Mouse (Mus musculus) c-Kit-positive CD71-negative TER-119-negative erythroid progenitor cells, embryonic 14.5 days (primary cell): ENCODE results near the gene Uaca.

Experiments
- DNase-seq: peaks from one replicate; pipeline ENCODE4 v3.0.0-alpha.2; 2013; ENCODE audit warnings: low read depth

Gene Uaca

DNA sequence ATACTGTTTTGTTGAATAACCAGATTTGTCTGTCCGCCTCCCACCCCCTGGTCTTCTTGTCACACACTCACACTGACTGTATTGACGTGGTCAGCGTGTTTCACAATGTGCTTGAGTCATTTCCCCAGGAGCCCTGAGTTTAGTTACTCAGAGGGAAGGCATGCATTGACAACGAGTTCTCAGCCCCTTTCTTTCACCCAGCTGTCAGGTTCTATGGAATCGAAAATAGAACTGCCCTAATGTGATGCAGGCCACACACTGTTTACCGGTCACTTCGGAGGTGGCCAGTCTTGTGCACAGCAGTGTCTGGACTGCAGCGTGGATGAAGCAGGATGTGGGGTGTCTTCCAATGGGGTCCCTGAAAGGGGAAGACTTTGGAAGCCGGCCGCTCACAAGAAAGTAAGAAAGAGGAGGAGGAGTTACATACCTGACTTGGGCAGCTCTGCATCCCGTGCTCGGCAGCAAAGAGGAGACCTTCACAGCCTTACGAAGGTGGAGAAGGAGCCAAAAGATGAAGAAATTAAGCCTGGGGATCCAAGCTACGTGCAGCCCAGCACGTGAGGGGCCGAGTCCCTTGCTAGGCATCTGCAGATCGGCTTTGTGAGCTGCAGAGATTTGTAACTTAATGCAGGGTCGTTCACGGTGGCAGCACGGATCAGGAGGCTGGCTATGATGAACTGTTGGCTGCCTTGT is 43.3 kb downstream of the Uaca start:
- peak; percentile 34 for DNase-seq

DNA sequence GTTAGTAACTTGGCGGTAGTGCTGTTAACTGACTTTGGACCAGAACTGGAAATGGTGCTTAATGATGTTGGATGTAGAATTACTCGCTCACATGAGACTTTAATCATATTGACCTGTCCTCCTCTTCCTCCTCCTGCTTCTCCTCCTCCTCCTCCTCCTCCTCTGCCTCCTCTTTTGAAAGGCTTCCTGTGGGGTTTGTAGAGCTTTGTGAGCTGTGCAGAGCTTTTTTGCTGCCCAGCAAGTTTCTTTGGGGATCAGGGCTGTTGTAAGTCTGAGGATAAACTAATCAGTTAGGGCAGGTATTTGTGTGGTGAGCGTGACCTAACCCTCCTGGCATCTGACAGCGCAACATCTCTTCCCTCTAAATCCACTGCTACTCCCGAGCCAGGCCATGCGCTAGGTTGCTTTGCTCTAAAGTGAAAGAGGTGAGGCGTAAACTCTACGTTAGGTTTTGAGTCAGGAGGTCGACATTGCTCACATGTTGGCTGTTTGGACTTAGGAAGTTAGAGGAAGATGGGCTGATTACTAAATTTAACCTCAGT is 44.1 kb downstream of the Uaca start:
- no peak for DNase-seq

DNA sequence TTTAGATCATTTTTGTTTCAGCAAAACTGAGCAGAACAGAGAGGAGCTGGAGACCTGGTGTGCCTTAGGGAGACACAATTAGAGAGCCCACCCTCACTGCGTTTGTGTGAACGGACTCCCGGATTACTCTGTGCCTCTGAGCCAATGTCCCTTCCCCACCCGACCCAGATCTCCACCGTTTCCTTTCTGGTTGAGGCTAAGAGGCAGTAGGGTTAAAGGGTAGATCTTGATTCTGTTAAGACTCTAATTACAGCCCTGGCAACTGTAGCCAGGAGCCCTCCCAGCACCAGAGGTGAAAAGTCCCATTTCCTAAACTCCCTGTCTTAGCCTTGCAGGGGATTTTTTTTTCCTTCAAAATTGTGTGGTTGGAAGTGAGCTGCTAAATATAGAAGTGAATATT is 47.1 kb downstream of the Uaca start:
- DNase-seq = no peak

DNA sequence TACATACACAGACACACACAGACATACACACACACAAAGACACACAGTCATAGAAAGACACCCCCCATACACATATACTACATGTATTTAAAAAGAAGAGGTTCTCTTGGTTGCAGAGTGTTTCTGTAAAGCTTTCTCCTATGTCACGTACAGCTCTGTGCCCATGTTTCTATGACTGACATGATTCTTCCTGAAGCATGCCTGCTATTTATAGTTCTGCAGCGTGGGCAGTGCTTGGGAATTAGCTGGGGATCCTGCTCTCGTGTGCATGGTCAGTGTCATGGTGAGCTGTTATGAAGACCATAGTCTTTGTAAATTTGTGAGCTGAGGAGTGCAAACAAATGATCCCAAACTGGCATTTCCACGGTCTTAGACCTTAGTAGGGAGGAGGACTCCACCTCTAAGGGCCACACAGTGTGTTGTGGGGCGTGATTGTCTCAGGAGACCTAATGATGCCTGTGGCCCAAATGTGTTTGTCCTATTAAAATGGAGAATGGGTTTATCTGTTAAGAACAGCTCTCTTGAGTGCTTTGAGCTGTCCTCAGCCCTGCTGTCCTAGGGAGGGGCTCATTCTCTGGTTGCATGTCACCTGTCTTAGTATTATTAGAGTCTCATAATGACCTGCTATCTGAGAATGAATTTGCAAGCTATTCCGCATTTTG is 49.2 kb downstream of the Uaca start:
- no peak for DNase-seq

DNA sequence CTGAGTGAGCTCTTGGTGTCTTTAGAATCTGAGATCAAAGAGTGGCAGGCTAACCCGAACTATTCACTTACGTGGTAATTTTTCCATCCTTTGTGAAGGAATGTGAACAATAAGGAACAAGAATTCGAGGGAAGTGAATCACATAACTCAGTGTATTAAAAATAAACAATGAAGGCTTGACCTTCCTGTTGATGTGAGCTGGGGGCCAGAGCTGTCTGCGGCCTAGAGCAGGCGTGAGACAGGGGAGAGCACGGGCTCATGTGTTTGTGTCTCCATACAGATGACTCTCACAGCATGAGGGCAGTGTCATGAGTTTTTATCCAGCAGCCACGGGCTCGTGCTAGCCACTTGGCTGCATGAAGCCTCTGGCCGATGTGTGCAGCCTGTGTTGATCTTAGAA is 54.4 kb downstream of the Uaca start:
- no peak for DNase-seq

DNA sequence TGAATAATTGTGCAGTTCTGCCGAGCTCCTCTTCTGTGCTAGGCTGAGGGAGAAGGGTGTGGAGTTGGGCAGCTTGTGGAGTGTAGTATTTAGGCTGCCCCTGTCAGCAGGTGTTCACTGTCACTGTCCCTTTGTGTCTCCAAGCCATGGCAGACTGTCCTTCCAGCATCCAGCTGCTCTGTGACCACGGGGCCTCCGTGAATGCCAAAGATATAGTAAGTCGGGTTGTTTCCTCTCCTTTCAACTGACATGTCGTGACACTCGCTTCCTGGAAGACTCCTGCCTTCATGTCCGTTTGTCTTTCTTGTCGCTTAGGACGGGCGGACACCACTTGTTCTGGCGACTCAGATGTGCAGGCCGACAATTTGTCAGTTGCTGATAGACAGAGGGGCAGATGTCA is 55.6 kb downstream of the Uaca start:
- DNase-seq = no peak

DNA sequence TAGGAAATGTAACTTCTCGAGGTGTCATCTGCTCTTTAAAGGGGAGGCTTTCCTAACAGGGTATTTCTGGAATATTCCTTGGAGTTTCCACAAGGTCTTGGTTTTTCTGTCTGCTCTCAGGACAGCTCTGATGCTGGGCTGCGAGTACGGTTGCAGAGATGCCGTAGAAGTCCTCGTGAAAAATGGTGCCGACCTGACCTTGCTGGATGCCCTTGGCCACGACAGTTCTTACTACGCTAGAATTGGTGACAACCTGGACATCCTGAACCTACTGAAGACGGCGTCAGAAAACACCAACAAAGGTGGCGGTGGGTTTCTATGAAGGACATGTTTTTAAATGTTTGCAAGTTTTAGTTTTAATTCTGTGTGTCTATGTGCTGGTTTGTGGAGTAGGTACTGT is 59.9 kb downstream of the Uaca start:
- DNase-seq = no peak

DNA sequence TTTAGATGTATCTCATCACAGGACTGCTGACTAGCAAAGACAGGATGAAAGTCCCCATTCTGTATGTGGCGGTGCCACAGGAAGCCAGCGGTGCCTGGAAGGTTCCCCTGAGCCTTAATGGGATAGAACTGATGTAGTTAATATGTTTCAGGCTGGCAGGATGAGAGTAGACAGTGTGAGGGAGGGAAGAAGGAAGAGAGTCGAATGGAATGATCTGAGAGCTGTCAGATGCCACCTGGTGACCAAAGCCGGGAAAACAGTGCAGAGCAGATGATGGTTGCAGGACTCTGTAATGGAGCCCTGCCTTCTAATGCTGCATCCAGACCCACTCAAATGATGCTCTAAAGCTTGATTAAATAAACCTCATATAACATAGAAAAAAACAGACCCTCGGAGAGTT is 63.5 kb downstream of the Uaca start:
- DNase-seq = peak; percentile 29

DNA sequence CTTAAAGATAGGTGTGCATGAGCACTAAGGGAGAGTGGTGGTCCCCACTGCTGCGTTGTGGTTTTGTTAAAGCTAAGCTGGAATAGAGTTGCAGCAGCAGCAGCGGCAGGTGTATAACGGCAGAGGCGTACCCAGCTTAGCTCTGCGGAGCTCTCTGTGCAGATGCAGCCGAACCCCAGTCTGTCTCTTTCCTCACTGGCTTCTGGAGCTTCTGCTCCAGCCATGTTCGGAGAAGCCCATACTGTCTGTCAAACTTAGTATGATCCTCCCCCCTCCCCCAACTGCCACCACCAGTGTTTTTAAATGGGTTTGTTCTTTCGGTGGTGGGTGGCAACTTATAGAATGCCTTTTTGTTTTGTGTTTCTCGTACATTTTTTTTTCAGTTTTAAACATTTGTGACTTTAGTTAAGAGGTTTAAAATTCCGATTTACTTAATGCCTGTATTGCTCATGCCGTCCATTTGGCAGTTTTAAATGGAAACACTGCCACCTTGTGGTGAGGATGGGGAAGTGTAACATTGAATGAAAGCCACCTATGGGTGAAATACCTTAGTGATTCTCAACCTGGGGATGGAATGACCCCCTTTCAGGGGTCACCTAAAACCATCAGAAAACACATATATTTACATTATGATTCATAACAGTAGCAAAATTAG is 64.1 kb downstream of the Uaca start:
- peak; percentile 70 for DNase-seq

DNA sequence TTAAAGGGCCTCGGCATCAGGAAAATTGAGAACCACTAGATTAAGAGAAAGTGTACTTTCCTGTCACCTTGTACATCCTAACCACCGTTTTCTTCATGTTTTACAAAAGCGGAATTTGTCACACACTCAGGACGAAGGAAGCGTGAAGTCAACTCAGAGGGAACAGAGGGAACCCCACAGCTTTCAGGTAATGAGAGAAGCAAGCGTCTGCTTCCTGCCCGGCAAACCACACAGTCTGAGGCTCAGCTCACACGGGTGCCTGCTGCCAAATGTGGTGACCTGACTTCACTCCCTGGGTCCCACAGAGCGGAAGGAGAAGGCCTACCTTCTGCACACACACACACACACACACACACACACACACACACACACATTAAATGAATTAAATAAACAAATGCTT is 64.7 kb downstream of the Uaca start:
- peak; percentile 23 for DNase-seq

DNA sequence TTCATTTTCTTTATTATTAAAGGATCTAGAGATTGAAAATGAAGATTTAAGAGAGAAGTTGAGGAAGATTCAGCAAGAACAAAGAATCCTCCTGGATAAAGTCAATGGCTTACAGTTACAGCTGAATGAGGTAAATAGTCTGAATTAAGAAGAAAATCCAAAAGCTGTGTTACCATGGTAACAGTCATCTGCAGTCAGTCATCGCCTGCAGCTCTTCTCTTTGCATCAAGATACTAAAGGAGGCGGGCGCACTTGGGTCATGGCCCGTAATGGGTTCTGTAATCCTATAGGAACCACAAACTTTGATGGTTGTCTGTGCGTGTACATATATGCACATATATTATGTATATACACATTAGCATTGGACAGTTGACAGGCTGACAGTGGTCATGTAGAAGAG is 66.7 kb downstream of the Uaca start:
- DNase-seq = no peak

DNA sequence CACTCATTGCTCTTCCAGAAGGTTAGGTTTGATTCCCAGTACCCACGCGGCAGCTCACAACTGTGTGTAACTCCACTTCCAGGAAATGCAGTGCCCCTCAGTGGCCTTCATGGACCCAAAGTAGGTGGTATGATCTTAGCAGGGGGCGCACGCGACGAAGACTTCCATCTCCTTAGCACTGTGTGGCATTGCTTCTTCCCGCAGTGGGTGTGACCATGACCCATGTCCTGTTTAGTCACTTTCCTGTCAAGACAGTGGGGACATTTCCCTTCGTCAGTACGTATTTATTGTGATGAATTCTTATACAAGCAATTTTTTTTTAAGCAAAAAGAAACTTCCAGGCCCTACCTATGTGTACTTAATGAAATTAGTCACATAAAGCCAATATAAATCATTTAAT is 70.3 kb downstream of the Uaca start:
- no peak for DNase-seq

DNA sequence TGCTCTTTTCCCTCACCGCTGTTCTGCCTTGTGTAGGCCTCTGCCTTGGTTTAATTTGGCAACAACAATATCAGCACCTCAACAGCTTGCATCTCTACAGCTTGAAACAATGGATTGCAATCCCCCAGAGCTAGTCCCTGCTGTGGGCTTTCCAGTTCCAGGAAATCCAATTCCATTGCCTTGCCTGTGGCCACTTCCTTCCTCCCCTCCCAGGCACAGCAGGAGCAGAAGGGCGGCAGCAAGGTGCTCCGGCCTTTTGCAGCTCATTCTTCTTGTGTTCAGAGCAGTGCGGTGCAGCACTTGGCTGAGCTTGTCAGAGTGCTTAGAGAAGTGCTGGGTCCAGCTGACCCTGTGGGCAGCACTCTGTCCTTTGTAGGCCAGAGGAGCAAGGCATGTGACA is 71.5 kb downstream of the Uaca start:
- no peak for DNase-seq

DNA sequence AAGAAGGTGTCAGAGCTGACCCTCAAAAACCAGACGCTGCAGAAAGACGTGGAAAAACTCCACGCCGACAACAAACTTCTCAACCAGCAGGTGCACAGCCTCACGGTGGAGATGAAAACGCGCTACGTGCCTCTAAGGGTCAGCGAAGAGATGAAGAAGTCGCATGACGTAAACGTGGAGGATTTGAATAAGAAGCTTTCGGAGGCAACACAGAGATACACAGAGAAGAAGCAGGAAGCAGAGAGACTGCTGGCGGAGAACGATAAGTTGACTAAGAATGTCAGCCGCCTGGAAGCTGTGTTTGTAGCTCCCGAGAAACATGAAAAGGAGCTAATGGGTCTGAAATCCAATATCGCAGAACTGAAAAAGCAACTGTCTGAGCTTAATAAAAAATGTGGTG is 76.1 kb downstream of the Uaca start:
- DNase-seq = no peak

DNA sequence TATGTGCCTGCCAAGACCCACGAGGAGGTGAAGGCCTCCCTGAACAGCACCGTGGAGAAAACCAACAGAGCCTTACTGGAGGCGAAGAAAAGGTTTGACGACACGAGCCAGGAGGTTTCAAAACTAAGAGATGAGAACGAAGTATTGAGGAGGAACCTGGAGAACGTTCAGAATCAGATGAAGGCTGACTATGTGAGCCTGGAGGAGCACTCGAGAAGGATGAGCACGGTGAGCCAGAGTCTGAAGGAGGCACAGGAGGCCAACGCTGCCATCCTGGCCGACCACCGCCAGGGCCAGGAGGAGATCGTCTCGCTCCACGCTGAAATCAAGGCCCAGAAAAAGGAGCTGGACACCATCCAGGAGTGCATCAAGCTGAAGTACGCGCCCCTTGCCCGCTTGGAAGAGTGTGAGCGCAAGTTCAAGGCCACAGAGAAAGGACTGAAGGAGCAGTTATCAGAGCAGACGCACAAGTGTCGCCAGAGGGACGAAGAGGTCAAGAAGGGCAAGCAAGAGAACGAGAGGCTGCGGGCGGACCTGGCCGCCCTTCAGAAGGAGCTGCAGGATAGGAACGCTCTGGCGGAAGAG is 76.7 kb downstream of the Uaca start:
- DNase-seq = no peak

DNA sequence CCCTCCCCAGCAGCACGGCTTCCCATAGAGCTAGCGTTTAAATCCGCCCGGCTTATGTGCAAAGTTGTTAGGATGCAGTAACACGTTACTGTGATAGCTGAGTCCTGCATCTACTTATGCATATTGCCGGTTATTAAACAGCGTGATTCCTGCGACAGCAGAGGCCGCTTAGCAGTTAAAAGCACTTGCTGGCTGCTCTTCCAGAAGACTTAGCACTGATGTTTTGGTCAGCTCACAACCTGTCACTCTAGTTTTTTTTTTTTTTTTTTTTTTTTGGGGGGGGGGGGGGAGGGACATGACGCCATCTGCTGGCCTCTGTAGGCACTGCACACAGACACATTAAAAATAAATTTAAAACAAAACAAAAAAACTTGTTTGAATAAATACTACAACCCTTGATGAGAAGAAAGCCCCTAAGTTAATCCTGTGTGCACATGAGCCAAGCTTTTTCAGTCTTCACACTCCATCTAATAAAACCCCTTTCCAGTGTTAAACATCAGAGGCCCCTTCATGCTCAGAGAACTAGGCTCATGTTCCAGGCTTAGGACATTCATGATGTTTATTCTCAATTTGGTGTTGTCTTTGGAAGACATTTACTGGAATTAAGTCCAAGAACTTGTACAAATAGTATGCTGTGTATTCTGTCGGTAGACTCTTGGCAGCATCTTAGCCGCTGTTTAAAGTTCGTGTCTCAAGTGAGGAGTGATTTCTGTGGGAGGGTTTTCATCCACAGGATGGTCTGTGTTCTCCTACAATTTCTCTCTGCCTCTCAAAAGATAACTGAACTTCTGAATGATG is 79.1 kb downstream of the Uaca start:
- no peak for DNase-seq

DNA sequence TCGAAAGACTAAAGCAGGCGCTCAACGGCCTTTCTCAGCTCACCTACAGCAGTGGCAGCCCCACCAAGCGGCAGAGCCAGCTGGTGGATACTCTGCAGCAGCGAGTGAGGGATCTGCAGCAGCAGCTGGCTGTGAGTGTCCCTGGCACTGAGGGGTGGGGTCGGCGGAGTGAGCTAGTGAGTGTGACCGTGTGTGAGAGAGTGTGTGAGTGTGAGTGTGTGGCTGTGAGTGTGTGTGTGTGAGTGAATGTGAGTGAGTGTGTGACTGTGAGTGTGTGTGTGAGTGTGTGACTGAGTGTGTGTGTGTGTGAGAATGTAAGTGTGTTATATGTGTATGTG is 79.7 kb downstream of the Uaca start:
- no peak for DNase-seq

DNA sequence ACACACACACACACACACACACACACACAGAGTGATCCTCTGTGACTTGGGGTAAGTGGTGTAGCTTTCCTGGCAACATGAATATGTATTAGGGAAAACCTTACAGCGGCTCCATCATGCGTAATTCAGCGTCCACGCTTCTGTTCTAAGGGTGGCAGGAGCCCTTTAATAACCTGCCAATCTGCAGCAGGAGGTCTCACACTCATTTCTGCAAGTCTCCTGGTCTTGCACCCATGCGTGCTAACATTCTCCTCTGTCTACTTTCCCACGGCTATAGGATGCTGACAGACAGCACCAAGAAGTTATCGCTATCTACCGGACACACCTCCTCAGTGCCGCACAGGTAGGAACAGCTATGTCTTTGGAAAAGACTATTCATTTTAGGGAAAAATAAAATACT is 81.7 kb downstream of the Uaca start:
- no peak for DNase-seq

DNA sequence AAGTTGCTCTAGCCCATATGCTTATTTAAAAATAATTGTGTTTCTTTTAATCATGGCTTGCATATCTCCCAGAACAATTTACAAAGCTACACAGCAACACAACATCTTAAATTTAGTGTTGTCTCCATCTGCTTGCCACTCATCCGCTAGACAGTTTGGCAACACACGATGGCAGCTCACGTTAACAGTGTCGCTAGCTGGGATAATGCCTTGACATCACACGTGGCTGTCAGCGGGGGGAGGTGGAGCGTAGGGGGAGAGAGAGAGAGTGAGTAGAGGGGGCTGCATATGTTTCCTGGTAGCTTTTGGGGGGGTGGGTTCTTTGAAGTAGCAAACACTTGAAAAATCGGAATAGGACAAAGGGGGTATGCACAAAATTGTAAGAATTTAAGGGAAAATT is 82.2 kb downstream of the Uaca start:
- DNase-seq = no peak

DNA sequence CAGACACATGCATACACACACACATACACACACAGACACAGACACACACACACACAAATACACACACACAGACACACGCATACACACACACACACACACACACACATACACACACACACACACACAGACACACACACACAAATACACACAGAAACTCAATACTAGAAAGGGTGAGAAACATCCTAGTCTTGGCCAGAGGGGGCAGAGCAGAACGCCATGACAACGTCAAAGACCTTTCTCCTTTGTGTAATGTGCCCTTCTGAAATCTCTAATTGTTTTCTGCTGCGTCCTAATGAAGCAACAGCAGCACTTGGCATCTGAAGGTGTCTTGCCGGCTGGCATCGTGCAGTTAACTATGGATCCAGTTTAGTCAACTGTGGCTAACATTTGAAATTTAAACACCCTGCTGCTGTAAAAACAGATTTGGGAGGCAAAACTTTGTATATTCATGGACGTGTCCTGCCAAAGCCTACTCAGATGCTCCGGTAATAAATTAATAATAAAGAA is 83.8 kb downstream of the Uaca start:
- no peak for DNase-seq

DNA sequence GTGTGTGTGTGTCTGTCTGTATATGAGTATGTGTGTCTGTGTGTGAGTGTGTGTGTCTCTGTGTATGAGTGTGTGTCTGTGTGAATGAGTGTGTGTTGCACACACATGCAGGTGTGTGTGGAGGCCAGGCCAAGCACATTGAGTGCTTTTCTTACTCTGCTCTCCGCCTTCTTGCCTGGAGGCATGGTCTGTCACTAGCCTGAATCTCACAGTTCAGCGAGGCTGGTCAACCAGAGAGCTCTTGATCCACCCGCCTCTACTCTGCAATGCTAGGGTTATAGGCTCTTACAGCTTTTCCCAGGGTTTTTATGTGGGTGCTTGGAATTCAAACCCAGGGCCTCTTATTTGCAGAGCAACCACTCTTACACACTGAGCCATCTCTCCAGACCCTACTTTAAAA is 84.3 kb downstream of the Uaca start:
- no peak for DNase-seq

DNA sequence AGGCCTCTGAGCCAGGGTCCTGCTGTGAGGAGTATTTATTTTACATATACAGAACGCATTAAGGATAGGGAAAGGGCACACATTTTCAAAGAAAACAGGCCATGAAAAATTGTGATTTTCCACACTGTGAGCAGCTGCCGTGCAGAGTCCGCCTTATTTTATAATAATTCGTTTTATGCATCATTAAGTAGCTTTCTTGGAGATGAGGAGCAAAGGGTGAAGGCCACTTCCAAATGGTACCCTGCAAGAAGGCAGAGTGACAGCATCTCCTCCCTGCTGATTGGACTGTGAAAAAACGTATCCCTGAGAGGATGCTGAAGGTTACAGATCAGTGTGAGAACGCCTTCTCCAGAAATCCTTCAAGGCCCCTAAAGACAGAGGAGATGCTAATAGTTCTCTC is 90.8 kb downstream of the Uaca start:
- DNase-seq = no peak
